Mouse (Mus musculus) ES-E14 (cell line): ENCODE results near the gene Dmbt1. TPM values are rescaled to one million over a fixed set of nuclear protein-coding genes. Genes with fewer than 3 reads are reported as not detected.
"Not testable (repeated sequence)": the region's sequence is repeated elsewhere in the genome, so short reads cannot be mapped to it uniquely, and the experiment has no call there.

Experiments
- DNase-seq: peaks from one replicate; pipeline ENCODE4 v3.0.0-alpha.2; 2013; ENCODE audit warnings: low read depth, low spot score
- H3K27ac ChIP-seq: 2 replicates; pipeline ENCODE4 v1.5.1; 2012; ENCODE audit warnings: low read depth, mild to moderate bottlenecking, low read length, moderate library complexity, mixed read lengths; ENCODE audit not compliant: poor library complexity, insufficient read depth, severe bottlenecking
- H3K36me3 ChIP-seq: 2 replicates; pipeline ENCODE4 v1.6.1; 2012; ENCODE audit warnings: mild to moderate bottlenecking, low read length, moderate library complexity, mixed read lengths; ENCODE audit not compliant: control insufficient read depth, poor library complexity, insufficient read depth, severe bottlenecking
- H3K4me1 ChIP-seq, 2 experiments: fragments of 150-350 bp in 1 of 2; sonication (generic) in 1 of 2; 2 replicates each; pipeline ENCODE4 v1.6.1; 2012; ENCODE audit warnings: low read length in 2 of 2, mild to moderate bottlenecking in 1 of 2, mixed read lengths in 1 of 2; ENCODE audit not compliant: control insufficient read depth in 2 of 2, insufficient read depth in 2 of 2, poor library complexity in 1 of 2
- H3K4me3 ChIP-seq, 2 experiments: fragments of 150-350 bp in 1 of 2; sonication (generic) in 1 of 2; 2 replicates each; pipeline ENCODE4 v1.5.1; 2012; ENCODE audit warnings: low read length in 2 of 2, low read depth in 1 of 2, mild to moderate bottlenecking in 1 of 2, mixed read lengths in 1 of 2; ENCODE audit not compliant: insufficient read depth in 1 of 2, poor library complexity in 1 of 2, severe bottlenecking in 1 of 2
- H3K9ac ChIP-seq: 2 replicates; pipeline ENCODE4 v1.6.1; 2012; ENCODE audit warnings: low read depth, mild to moderate bottlenecking, low read length, mixed read lengths; ENCODE audit not compliant: poor library complexity, insufficient read depth, severe bottlenecking
- H3K9me3 ChIP-seq: fragments of 150-350 bp; sonication (generic); 2 replicates; pipeline ENCODE4 v1.6.1; 2012; ENCODE audit warnings: low read depth, mild to moderate bottlenecking, low read length; ENCODE audit not compliant: control insufficient read depth, insufficient read depth
- CHD2 ChIP-seq: IDR thresholded peaks from 2 replicates; pipeline ENCODE4 v1.6.1; 2014; ENCODE audit warnings: mild to moderate bottlenecking, low read depth, low read length, inconsistent platforms
- HCFC1 ChIP-seq: IDR thresholded peaks from 2 replicates; pipeline ENCODE4 v1.6.1; 2012; ENCODE audit warnings: low read length, inconsistent platforms, borderline replicate concordance; ENCODE audit not compliant: insufficient read depth
- MAFK ChIP-seq: IDR thresholded peaks from 2 replicates; pipeline ENCODE4 v1.6.1; 2014; ENCODE audit warnings: mild to moderate bottlenecking, low read depth, low read length, inconsistent platforms; ENCODE audit not compliant: insufficient read depth
- ZC3H11A ChIP-seq: IDR thresholded peaks from 2 replicates; pipeline ENCODE4 v1.6.1; 2012; ENCODE audit warnings: low read depth, mild to moderate bottlenecking, inconsistent platforms, low read length, borderline replicate concordance
- ZNF384 ChIP-seq: IDR thresholded peaks from 2 replicates; pipeline ENCODE4 v1.6.1; 2012; ENCODE audit warnings: low read depth, low read length, inconsistent platforms
- in situ Hi-C, 2 experiments: fragments of 600-800 bp; cut with MboI; formaldehyde crosslinking; loops; one replicate each; pipeline ENCODE4 v1.15.1; 2025; ENCODE audit warnings: low sequenced_read_pairs in 2 of 2, inconsistent platforms in 1 of 2; ENCODE audit not compliant: unreplicated experiment in 2 of 2
- total RNA-seq: library from RNA; depleted of rRNA; stranded (reverse); fragments of 300-350 nt; gene quantifications from 2 replicates; pipeline ENCODE4 v1.2.3, GENCODE M21; 2012

The Dmbt1 gene
- total RNA-seq, 1 experiment: 0.27 TPM

- in situ Hi-C loops: no loop called here
- Histone ChIP-seq H3K27ac (no peak overlapping the region), H3K4me3 (no peak overlapping the region), H3K9me3 (no peaks in the 10 kb centered on the region), H3K36me3 (no peaks in the 10 kb centered on the region), H3K4me1 (no peaks in the 10 kb centered on the region), H3K9ac (no peak overlapping the region)
- no peak for DNase-seq
- TF ChIP-seq MAFK (no peak), ZNF384 (no peak), CHD2 (no peak), ZC3H11A (no peak), HCFC1 (no peak)
These were observed 12.7 kb upstream of the Dmbt1 start for GRCm38 (mm10) chr7:131019181-131019580.

GRCm38 (mm10) chr7:131024807-131025206, 7.0 kb upstream of the Dmbt1 start:
- no peaks in the 10 kb centered on the region for H3K4me1 ChIP-seq
- in situ Hi-C loops: no loop called here
- H3K4me3 ChIP-seq: no peak overlapping the region
- no peak overlapping the region for H3K9ac ChIP-seq
- DNase-seq: no peak
- TF ChIP-seq MAFK (no peak), CHD2 (no peak), ZNF384 (no peak), ZC3H11A (no peak), HCFC1 (no peak)
- H3K36me3 ChIP-seq: no peaks in the 10 kb centered on the region
- no peaks in the 10 kb centered on the region for H3K9me3 ChIP-seq
- no peak overlapping the region for H3K27ac ChIP-seq

GRCm38 (mm10) chr7:131027557-131027956, 4.3 kb upstream of the Dmbt1 start:
- DNase-seq: no peak
- in situ Hi-C loops: no loop called here
- TF ChIP-seq CHD2 (no peak), HCFC1 (no peak), ZC3H11A (no peak), ZNF384 (no peak), MAFK (no peak)
- H3K4me3 ChIP-seq: no peak overlapping the region
- no peaks in the 10 kb centered on the region for H3K9me3 ChIP-seq
- no peaks in the 10 kb centered on the region for H3K36me3 ChIP-seq
- no peak overlapping the region for H3K9ac ChIP-seq
- H3K27ac ChIP-seq: no peak overlapping the region
- H3K4me1 ChIP-seq: no peaks in the 10 kb centered on the region

GRCm38 (mm10) chr7:131036396-131036795, 4.5 kb downstream of the Dmbt1 start:
- H3K4me3 ChIP-seq: no peak overlapping the region
- in situ Hi-C loops: no loop called here
- no peak overlapping the region for H3K9ac ChIP-seq
- H3K27ac ChIP-seq: no peak overlapping the region
- no peak for DNase-seq
- H3K36me3 ChIP-seq: no peaks in the 10 kb centered on the region
- no peaks in the 10 kb centered on the region for H3K4me1 ChIP-seq
- TF ChIP-seq CHD2 (no peak), ZC3H11A (no peak), HCFC1 (no peak), MAFK (no peak), ZNF384 (no peak)
- no peaks in the 10 kb centered on the region for H3K9me3 ChIP-seq

GRCm38 (mm10) chr7:131037083-131037482, 5.2 kb downstream of the Dmbt1 start:
- H3K27ac ChIP-seq: no peak overlapping the region
- in situ Hi-C loops: no loop called here
- TF ChIP-seq MAFK (no peak), CHD2 (no peak), ZNF384 (no peak), HCFC1 (no peak), ZC3H11A (no peak)
- no peak overlapping the region for H3K9ac ChIP-seq
- DNase-seq: no peak
- H3K4me1 ChIP-seq: no peaks in the 10 kb centered on the region
- H3K4me3 ChIP-seq: no peak overlapping the region
- no peaks in the 10 kb centered on the region for H3K9me3 ChIP-seq
- no peaks in the 10 kb centered on the region for H3K36me3 ChIP-seq

GRCm38 (mm10) chr7:131040760-131041159, 8.9 kb downstream of the Dmbt1 start:
- in situ Hi-C loops: not testable (repeated sequence)

More at GRCm38 (mm10) chr7:131040760-131041159, 8.9 kb downstream of the Dmbt1 start:
- not testable (repeated sequence) for H3K9me3 ChIP-seq, DNase-seq, H3K27ac ChIP-seq, H3K4me1 ChIP-seq, H3K4me3 ChIP-seq, H3K36me3 ChIP-seq, H3K9ac ChIP-seq
